Mouse (Mus musculus): Measurements from ENCODE around the gene Zfp597. TPM values are rescaled to one million over a fixed set of nuclear protein-coding genes. Genes with fewer than 3 reads are reported as not detected.
"Not testable (repeated sequence)": the region's sequence is repeated elsewhere in the genome, so short reads cannot be mapped to it uniquely, and the experiment has no call there.

The Zfp597 gene
- polyA plus RNA-seq, 1 experiment: 11.4 TPM

DNA sequence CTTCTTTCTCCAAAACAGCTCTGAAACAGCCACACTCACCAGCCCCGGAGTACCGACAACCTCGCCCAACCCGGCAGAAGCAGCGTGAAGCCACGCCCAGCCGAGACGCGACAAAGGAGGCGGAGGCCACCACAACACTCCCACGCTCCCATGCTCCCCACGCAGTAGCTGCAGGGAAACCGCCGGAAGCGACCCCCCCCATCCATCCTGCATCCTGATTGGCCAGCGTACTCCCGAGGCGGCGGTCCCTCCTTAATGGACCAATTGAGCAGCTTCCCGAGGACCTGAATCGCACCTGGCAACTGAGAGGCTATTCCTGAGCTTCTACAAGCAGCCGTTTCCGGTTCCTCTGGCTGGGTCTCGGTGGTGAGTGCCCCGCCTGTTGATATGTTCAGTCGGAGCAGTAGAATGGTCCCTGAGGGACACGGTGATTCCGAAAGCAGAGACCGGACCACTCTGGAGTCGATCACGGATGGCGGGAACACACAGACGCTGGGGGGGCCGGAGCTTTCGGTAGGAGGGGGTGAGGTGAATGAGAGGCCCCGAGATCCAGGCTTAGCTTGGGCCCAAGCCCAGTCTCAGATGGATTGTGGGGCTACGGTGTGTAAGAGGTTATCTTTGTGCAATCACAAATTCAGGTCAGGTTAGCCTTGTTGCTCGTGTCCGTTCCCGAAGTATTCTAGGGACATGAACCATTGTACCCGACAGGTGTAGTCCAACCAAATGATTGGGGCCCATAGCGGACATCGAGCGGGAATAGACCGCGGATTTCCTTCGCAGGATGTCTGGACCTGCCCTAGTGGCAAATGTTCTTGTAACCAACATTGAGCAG lies 11.9 kb downstream of the Zfp597 start, which contains the start of gene Naa60:
Naa60 (plus strand) TSS at position 160 of the 832 bp plus-strand sequence.
- TF ChIP-seq POLR2A (IDR thresholded peaks at IDR 0.05; ENCODE audit: extremely low read depth, insufficient read depth, low read length) (no peak; the same call in 1 of the 2 replicates), CTCF (IDR thresholded peaks at IDR 0.05; ENCODE audit: extremely low read depth, insufficient read depth, low read length) (no peak)
- H3K27ac ChIP-seq (ENCODE audit: insufficient read depth, low read length): no peak within 1 kb of the TSS
- peak within 1 kb of the TSS; percentile 40 for H3K4me3 ChIP-seq (ENCODE audit: insufficient read depth, low read length)
- H3K4me1 ChIP-seq (ENCODE audit: control insufficient read depth, insufficient read depth, low read length): 0 out of 2 replicates have a peak, but pooled peaks cover 1% of the 10 kb centered on the region

GRCm38 (mm10) chr16:3871815-3872214 lies 12.5 kb downstream of the Zfp597 start:
- Histone ChIP-seq H3K4me3 (ENCODE audit: insufficient read depth, low read length) (peak overlapping the region; percentile 40), H3K4me1 (ENCODE audit: control insufficient read depth, insufficient read depth, low read length) (0 out of 2 replicates have a peak, but pooled peaks cover 1% of the 10 kb centered on the region), H3K27ac (ENCODE audit: insufficient read depth, low read length) (no peak overlapping the region)
- TF ChIP-seq CTCF (IDR thresholded peaks at IDR 0.05; ENCODE audit: extremely low read depth, insufficient read depth, low read length) (no peak), POLR2A (IDR thresholded peaks at IDR 0.05; ENCODE audit: extremely low read depth, insufficient read depth, low read length) (no peak)

GRCm38 (mm10) chr16:3859254-3859653 lies 25.1 kb downstream of the Zfp597 start:
- no peak overlapping the region for H3K4me3 ChIP-seq (ENCODE audit: insufficient read depth, low read length)
- no peaks in the 10 kb centered on the region for H3K4me1 ChIP-seq (ENCODE audit: control insufficient read depth, insufficient read depth, low read length)
- TF ChIP-seq CTCF (IDR thresholded peaks at IDR 0.05; ENCODE audit: extremely low read depth, insufficient read depth, low read length): no peak
- TF ChIP-seq POLR2A (IDR thresholded peaks at IDR 0.05; ENCODE audit: extremely low read depth, insufficient read depth, low read length): no peak
- no peak overlapping the region for H3K27ac ChIP-seq (ENCODE audit: insufficient read depth, low read length)

DNA sequence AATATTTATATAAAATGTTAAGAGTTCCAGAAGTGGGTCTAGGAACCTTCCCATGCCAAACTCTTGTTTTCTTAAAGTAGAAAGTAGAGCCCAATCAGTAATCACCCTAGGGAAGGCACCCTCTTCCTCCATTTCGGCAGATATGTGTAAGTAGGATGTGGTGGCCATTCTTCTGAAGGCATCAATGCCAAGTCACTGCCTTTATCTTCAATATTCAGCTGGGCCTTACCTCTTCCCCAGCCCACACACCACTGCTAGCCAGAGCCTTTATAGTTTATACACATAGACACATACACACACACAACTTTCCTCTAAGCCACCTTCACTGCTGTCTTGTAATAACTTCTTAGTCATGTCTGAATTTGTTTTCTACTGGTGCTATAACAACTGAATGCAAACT lies 28.6 kb downstream of the Zfp597 start:
- Histone ChIP-seq H3K4me3 (ENCODE audit: insufficient read depth, low read length) (no peak overlapping the region), H3K4me1 (ENCODE audit: control insufficient read depth, insufficient read depth, low read length) (no peaks in the 10 kb centered on the region; the same call in 1 of the 2 replicates), H3K27ac (ENCODE audit: insufficient read depth, low read length) (no peak overlapping the region)
- no peak for TF ChIP-seq POLR2A (IDR thresholded peaks at IDR 0.05; ENCODE audit: extremely low read depth, insufficient read depth, low read length)
- TF ChIP-seq CTCF (IDR thresholded peaks at IDR 0.05; ENCODE audit: extremely low read depth, insufficient read depth, low read length): no peak

DNA sequence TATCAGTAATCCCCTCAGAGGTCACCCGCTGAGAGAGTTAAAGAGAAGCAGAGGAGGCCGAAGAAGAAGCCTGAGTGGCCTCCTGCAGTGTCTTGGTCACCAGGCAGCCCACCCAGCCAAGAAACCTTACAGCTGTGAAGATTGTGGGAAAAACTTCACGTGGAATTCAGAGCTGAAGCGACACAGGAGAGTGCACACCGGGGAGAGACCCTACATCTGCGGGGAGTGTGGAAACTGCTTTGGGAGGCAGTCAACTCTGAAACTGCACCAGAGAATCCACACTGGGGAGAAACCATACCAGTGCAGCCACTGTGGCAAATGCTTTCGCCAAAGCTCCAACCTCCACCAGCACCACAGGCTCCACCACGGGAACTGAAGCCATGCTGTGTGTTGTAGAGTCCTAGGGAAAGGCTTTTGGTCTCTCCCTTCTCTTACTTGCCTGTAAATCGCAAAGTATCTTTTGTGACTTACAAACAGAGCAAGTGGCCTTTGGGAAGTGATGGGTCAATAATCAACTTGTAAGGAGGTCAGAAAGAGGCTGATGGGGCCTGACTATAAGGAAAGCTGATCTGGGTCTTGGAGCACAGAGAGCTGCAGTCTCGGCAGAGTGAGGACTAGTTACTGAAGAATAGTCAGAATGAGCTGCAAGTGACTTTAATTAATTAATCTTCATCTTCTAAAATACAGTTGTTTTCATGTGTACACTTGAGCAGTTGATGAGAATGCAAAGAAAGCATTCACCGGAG lies 29.8 kb downstream of the Zfp597 start:
- no peak overlapping the region for H3K27ac ChIP-seq (ENCODE audit: insufficient read depth, low read length)
- H3K4me3 ChIP-seq (ENCODE audit: insufficient read depth, low read length): no peak overlapping the region
- TF ChIP-seq CTCF (IDR thresholded peaks at IDR 0.05; ENCODE audit: extremely low read depth, insufficient read depth, low read length) (no peak), POLR2A (IDR thresholded peaks at IDR 0.05; ENCODE audit: extremely low read depth, insufficient read depth, low read length) (no peak)

GRCm38 (mm10) chr16:3852586-3852985 lies 31.8 kb downstream of the Zfp597 start:
- Histone ChIP-seq H3K4me1 (ENCODE audit: control insufficient read depth, insufficient read depth, low read length) (peaks cover 4% of the 10 kb centered on the region), H3K27ac (ENCODE audit: insufficient read depth, low read length) (no peak overlapping the region), H3K4me3 (ENCODE audit: insufficient read depth, low read length) (no peak overlapping the region)
- TF ChIP-seq CTCF (IDR thresholded peaks at IDR 0.05; ENCODE audit: extremely low read depth, insufficient read depth, low read length): no peak
- TF ChIP-seq POLR2A (IDR thresholded peaks at IDR 0.05; ENCODE audit: extremely low read depth, insufficient read depth, low read length): no peak

More for the DNA sequence above, 29.8 kb downstream of the Zfp597 start:
- H3K4me1 ChIP-seq (ENCODE audit: control insufficient read depth, insufficient read depth, low read length): no peaks in the 10 kb centered on the region; the same call in 1 of the 2 replicates

GRCm38 (mm10) chr16:3851301-3851700 lies 33.1 kb downstream of the Zfp597 start:
- H3K4me3 ChIP-seq (ENCODE audit: insufficient read depth, low read length); H3K4me1 ChIP-seq (ENCODE audit: control insufficient read depth, insufficient read depth, low read length); H3K27ac ChIP-seq (ENCODE audit: insufficient read depth, low read length): not testable (repeated sequence)

- no peak for TF ChIP-seq CTCF (IDR thresholded peaks at IDR 0.05; ENCODE audit: extremely low read depth, insufficient read depth, low read length)
- no peak for TF ChIP-seq POLR2A (IDR thresholded peaks at IDR 0.05; ENCODE audit: extremely low read depth, insufficient read depth, low read length)
- Histone ChIP-seq H3K4me3 (ENCODE audit: insufficient read depth, low read length) (no peak overlapping the region), H3K4me1 (ENCODE audit: control insufficient read depth, insufficient read depth, low read length) (peaks cover 4% of the 10 kb centered on the region), H3K27ac (ENCODE audit: insufficient read depth, low read length) (no peak overlapping the region)
Measured at GRCm38 (mm10) chr16:3848416-3848815, 35.9 kb downstream of the Zfp597 start.

DNA sequence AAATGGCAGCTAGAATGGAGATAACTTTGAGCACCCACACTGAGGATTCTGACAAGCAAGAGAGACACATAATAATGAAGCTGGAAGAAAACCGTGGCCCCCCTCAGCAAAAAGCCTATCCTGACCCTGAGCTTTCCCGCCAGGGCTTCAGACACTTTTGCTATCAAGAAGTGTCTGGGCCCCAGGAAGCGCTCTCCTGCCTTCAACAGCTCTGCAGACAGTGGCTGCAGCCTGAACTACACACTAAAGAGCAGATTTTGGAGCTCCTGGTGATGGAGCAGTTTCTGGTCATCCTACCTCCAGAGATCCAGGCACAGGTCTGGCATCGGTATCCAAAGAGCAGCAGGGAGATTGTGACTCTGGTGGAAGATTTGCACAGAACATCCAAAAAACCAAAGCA lies 36.5 kb downstream of the Zfp597 start:
- Histone ChIP-seq H3K4me1 (ENCODE audit: control insufficient read depth, insufficient read depth, low read length) (peaks cover 4% of the 10 kb centered on the region), H3K27ac (ENCODE audit: insufficient read depth, low read length) (no peak overlapping the region), H3K4me3 (ENCODE audit: insufficient read depth, low read length) (no peak overlapping the region; the same call in 1 of the 2 replicates)
- no peak for TF ChIP-seq POLR2A (IDR thresholded peaks at IDR 0.05; ENCODE audit: extremely low read depth, insufficient read depth, low read length)
- TF ChIP-seq CTCF (IDR thresholded peaks at IDR 0.05; ENCODE audit: extremely low read depth, insufficient read depth, low read length): no peak

All from cortical plate, adult 2 months (tissue).